Mouse (Mus musculus) embryonic fibroblast, embryonic 13.5 days (primary cell): ENCODE data around the gene Hs6st3.

Experiments used
- CTCF ChIP-seq: IDR thresholded peaks from 2 replicates; pipeline ENCODE4 v1.5.1; 2011; ENCODE audit warnings: mild to moderate bottlenecking, control low read depth, low read length, moderate library complexity, borderline replicate concordance; ENCODE audit not compliant: insufficient read depth
- POLR2A ChIP-seq: IDR thresholded peaks from 2 replicates; pipeline ENCODE4 v1.6.1; 2011; ENCODE audit warnings: low read depth, mild to moderate bottlenecking, control low read depth, low read length, moderate library complexity

GRCm38 (mm10) chr14:119772040-119772439 lies 633.9 kb downstream of the Hs6st3 start:
- TF ChIP-seq CTCF (no peak), POLR2A (no peak)
